Mouse (Mus musculus) cortical plate, adult 2 months (tissue): Measurements from ENCODE around the gene Alg5. TPM values are rescaled to one million over a fixed set of nuclear protein-coding genes. Genes with fewer than 3 reads are reported as not detected.
A peak's percentile ranks its signal among the peaks of the same experiment; 100 is the strongest.

Experiments
- H3K27ac ChIP-seq: fragments of 200-500 bp; 2 replicates; pipeline ENCODE4 v1.5.1; 2012; ENCODE audit warnings: low read length, control low read depth, inconsistent platforms; ENCODE audit not compliant: insufficient read depth
- H3K4me1 ChIP-seq: fragments of 200-500 bp; 2 replicates; pipeline ENCODE4 v1.6.1; 2011; ENCODE audit warnings: low read length; ENCODE audit not compliant: control insufficient read depth, insufficient read depth
- H3K4me3 ChIP-seq: fragments of 200-500 bp; 2 replicates; pipeline ENCODE4 v1.5.1; 2011; ENCODE audit warnings: mild to moderate bottlenecking, low read length, control low read depth; ENCODE audit not compliant: insufficient read depth
- CTCF ChIP-seq: fragments of 200-500 bp; IDR thresholded peaks from 2 replicates; pipeline ENCODE4 v1.5.1; 2011; ENCODE audit warnings: mild to moderate bottlenecking, control low read depth, low read length; ENCODE audit not compliant: insufficient read depth; ENCODE audit errors: extremely low read depth
- POLR2A ChIP-seq: fragments of 200-500 bp; IDR thresholded peaks from 2 replicates; pipeline ENCODE4 v1.6.1; 2011; ENCODE audit warnings: mild to moderate bottlenecking, low read length, control low read depth; ENCODE audit not compliant: insufficient read depth; ENCODE audit errors: extremely low read depth
- polyA plus RNA-seq: library from polyadenylated mRNA; depleted of rRNA; stranded (reverse); fragments of >200 nt; gene quantifications from 2 replicates; pipeline ENCODE4 v1.2.3, GENCODE M21; 2012

Alg5 gene
- polyA plus RNA-seq, 1 experiment: 23.2 TPM

DNA sequence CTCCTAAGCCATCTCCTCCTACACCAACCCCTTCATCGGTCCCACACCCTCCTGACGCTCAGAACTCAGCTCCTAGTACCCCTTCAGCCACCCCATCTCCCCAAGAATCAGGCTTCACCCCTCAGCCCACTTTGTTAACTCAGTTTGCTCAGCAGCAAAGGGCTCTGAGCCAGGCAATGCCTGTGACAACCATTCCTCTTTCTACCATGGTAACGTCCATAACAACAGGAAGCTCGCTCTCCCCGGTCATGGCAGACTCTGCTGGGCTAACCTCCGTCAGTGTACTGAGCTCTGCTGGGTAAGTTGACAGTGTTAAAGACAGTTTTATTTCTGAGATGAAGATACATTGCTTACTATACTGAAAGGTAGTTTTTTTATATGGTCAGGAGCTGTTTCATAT is 18.0 kb upstream of the Alg5 start:
- TF ChIP-seq POLR2A (no peak), CTCF (no peak)

DNA sequence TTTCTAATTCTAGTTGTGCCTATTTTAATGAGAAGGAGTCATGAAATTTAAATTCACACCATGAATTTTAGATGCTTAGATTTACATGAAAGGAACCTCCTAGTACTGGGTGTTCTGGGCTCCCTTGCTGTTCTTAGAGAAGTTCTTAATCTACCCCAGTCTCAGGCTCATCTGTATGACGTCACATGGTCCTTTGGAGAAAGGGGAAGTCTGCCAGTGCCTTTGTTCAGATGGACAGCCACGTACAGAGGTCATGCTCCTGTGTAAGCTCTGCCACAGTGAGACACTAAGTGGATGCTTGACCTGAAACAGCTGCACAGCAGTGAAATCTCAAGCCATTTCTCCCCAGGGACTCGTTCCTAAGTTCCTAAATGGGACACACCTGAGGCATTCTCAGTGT is 16.4 kb upstream of the Alg5 start:
- Histone ChIP-seq H3K27ac (no peak overlapping the region), H3K4me1 (no peaks in the 10 kb centered on the region; the same call in 1 of the 2 replicates), H3K4me3 (no peak overlapping the region)
- TF ChIP-seq POLR2A (no peak), CTCF (no peak)

More for the DNA sequence above, 18.0 kb upstream of the Alg5 start:
- H3K4me3 ChIP-seq: no peak overlapping the region
- no peak overlapping the region for H3K27ac ChIP-seq
- no peaks in the 10 kb centered on the region; the same call in 1 of the 2 replicates for H3K4me1 ChIP-seq

DNA sequence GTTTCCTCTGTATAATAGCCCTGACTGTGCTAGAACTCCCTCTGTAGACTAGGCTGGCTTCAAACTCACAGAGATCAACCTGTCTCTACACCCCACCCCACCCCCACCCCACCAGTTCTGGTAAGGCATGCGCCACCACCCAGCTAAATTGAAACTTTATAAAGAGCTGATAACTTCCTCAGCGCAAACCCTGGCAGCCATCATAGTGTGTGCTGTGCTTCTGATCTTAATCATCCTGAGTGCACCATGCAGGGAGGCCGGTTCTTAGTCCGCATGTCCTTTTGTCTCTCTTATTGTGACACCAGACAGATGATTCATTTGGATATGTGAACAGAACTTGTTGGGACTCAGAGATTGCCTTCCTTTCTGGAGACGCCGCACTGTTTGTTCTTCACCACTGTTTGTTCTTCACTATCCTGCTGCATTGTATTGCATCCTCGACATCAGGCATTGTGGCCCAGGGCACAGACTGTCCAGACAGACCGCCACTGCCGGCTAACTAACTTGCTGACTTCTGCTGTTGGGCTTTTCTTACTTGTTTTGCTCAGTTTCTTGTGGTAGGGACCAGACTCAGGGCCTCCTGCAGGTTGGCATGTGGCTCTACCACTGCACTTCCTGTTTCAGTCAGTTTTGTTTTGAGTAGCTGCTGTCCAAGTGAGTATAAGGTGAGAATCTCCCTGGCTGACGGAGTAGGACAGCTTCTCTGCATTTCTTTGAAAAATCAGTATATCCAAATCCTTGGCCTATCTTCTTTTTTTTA is 11.4 kb upstream of the Alg5 start:
- no peaks in the 10 kb centered on the region; the same call in 1 of the 2 replicates for H3K4me1 ChIP-seq
- TF ChIP-seq CTCF (no peak), POLR2A (no peak)
- H3K27ac ChIP-seq: no peak overlapping the region
- no peak overlapping the region for H3K4me3 ChIP-seq

DNA sequence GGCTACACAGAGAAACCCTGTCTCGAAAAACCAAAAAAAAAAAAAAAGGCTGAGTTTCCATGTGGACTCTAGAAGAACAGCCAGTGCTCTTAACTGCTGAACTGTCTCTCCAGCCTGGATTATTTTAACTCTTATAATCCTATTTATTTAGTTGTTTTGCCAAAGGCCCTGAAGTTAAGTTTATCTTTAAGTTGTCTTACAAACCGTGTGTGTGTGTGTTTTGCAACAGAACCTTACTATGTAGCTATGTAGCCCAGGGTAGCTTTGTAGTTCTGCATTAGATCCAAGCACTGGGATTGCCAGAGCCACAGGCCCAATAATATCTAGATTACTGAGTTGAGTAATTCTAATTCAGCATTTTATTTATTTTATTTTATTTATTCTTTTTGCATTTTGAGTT is 10.0 kb upstream of the Alg5 start:
- H3K27ac ChIP-seq: no peak overlapping the region
- no peaks in the 10 kb centered on the region; the same call in 1 of the 2 replicates for H3K4me1 ChIP-seq

DNA sequence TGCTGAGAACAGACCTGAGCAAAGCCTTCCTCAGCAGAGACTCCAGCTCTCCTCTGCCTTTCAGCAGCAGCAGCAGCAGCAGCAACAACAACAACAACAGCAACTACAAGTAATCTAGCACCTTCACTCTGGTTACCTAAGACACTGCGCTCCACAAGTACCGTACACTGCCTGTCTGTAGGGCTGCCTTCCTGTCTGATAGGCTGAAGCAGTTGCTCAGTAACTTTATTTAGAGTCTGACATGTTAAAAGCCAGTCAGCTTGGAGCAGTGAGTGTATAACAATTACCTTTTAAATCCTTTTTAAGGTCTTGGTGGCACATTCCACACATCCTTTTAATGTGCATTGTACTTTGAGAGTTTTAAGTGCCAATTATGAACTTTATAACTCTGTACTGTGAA is 7.8 kb upstream of the Alg5 start:
- Histone ChIP-seq H3K4me1 (no peaks in the 10 kb centered on the region), H3K4me3 (no peak overlapping the region), H3K27ac (no peak overlapping the region)
- TF ChIP-seq CTCF: no peak
- TF ChIP-seq POLR2A: no peak

More for the DNA sequence above, 10.0 kb upstream of the Alg5 start:
- TF ChIP-seq POLR2A (no peak), CTCF (no peak)
- H3K4me3 ChIP-seq: no peak overlapping the region

DNA sequence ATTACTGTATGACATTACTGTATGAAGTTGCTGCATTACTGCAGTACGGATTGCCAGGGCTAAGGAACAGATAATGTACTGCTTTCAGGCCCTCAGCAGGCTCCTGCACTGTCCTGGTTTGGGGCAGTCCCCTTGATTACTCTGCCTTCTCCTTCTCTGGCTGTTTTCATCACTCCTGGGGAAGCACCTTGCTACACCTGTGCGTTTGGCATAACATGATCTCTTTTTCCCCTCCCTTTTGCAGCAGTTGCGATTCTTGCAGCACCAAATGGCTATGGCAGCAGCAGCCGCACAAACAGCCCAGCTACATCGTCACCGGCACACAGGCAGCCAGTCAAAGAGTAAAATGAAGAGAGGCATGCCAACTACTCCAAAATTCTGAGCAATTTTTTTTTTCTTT is 7.2 kb upstream of the Alg5 start:
- no peak for TF ChIP-seq POLR2A
- no peak for TF ChIP-seq CTCF
- no peak overlapping the region for H3K4me3 ChIP-seq
- no peaks in the 10 kb centered on the region for H3K4me1 ChIP-seq
- no peak overlapping the region for H3K27ac ChIP-seq

DNA sequence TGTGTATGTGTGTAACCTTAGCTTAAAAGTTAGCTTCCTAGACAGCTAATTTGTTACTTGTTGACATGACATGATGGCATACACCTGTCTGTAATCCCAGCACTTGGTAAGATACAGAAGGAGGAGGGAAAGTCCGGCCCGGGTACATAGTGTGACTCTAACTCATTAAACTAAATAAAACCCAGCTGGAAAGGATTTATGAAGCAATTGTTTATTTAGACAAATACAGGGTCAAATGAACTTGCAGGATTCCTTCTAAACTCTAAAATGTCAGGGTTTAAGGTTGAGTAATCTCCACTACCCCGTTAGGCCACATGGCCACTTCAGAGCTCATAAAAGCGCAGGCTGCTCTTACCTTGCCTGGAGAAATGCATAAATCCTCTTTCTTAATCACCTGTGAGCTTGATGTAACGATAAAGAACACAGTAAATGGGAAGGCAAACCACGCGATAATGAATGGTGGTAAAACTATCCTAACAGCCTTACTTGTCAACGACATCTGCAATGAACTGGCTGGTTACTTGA is 3.7 kb upstream of the Alg5 start:
- Histone ChIP-seq H3K4me1 (peaks cover 3% of the 10 kb centered on the region), H3K27ac (no peak overlapping the region), H3K4me3 (no peak overlapping the region)
- no peak for TF ChIP-seq CTCF
- TF ChIP-seq POLR2A: no peak

DNA sequence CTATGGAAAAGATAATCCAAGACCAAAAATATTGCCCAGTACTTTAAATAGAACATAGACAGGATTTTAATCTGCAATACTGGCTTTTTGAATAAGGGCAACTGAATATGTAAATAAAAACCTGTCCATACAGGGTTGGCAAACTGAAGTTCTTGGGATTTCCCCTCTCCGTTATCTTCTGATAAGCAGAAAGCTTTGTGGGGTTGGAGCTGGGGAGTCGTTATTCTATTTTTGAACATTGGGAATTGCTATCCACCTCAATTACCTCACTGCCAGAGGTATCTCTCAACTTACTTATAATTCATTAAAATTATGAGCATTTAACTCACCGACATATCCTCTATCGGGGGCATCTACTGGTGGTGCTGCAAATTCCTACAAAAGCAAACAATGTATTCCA is 3.0 kb upstream of the Alg5 start:
- TF ChIP-seq CTCF: no peak
- TF ChIP-seq POLR2A: no peak
- H3K4me3 ChIP-seq: no peak overlapping the region
- peaks cover 3% of the 10 kb centered on the region for H3K4me1 ChIP-seq
- H3K27ac ChIP-seq: no peak overlapping the region

DNA sequence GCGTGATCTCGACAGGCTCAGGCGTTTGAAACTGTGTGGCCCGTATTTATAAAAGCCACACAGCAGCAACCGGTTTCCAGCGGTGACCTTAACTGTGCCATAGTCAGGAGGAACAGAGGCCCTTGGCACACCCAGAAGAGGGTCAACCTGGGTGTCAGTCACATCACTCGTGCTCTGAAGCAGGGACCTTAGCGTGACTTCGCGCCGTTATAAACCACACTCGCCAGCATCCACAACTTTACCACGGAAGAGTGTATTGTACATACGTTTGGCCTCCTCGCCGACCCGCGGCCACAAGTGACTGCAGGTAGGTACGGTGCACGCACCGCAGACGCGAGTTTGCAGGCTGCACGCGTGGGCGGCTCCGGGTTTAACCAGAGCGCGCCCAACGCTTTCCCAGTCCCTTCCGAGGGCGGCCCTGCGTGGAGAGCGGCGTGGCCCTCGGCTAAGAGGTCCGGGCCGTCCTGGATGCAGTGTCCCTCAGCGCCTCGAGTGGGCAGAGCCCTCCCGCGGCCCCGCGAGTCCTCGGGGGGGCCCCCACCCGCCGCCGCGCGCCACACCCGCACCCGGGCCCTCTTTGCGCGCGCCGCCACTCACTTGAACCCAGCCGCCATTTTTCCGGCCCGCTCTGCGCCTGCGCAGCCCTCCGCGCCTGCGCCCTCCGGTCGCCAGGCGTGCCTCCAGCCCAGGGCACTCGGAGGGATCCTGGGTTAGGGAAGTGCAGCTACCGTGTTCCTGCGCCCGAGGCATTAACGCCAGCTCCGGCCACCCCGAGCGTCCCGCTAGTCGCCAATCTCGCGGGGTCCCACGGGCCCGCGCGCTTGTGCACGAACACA is 710 bp upstream of the Alg5 start:
- TF ChIP-seq CTCF (no peak), POLR2A (peak; percentile 92)

More for the DNA sequence above, 710 bp upstream of the Alg5 start:
- Histone ChIP-seq H3K4me1 (peaks cover 3% of the 10 kb centered on the region), H3K4me3 (peak overlapping the region; percentile 98), H3K27ac (peak overlapping the region; percentile 98)
